Mouse (Mus musculus) heart, postnatal 36 days (tissue): ENCODE data around the gene Fcgr1. TPM values are rescaled to one million over a fixed set of nuclear protein-coding genes. Genes with fewer than 3 reads are reported as not detected.
A peak's percentile ranks its signal among the peaks of the same experiment; 100 is the strongest.
"Not testable (repeated sequence)": the region's sequence is repeated elsewhere in the genome, so short reads cannot be mapped to it uniquely, and the experiment has no call there.

Source experiments
- DNase-seq, 2 experiments: peaks; one replicate each; pipeline ENCODE4 v3.0.0; 2021 to 2022
- intact Hi-C: fragments of 180-260 bp; cut with DNase I; formaldehyde crosslinking; loops from one replicate; pipeline ENCODE4 v1.15.1; 2025
- total RNA-seq, 2 experiments: library from RNA; stranded (reverse); gene quantifications; 2 replicates each; pipeline ENCODE4 v1.2.3; 2021

Gene Fcgr1
- 1 to 10 TPM in 1 of 2 experiments, under 1 TPM in 1; 0.47 to 1.4 TPM for total RNA-seq

DNA sequence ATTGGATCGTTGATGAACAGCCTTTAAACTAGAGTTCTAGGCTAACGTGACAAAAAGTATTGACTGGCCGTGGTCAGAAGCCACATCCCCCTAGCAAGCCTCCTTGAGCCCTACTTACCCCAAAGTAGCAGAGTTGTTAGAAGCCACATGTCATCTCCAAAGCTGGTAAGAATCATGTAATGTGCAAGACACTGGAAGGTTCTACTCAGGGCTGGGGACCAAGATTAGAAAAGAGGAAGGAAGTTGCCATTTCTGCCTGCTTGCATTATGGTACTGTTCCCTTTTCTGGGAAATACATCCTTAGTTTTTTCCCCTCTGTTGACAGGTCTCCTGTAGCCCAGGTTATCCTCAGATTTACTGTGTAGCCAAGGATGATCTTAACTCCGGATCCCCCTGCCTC is at the start of gene Fcgr1:
Gene Fcgr1, minus strand, starts transcription at position 183 of the 400 bp plus-strand sequence.
- DNase-seq = no peak
- intact Hi-C loops = no loop called here

DNA sequence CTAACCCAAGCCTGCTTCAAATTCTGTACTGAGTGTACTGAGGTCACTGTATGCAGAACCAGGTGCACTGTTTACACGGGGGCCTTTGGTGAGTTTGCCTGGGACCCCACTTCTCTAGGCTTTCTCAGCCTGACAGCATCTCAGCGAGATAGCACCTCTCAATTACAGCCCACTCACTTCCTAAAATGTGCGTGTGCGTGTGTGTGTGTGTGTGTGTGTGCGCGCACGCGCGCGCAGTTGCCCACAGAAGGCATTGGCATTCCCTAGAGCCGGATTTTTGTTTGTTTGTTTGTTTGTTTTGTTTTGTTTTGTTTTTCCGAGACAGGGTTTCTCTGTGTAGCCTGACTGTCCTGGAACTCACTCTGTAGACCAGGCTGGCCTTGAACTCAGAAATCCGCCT is 48.9 kb upstream of the Fcgr1 start:
- DNase-seq, intact Hi-C loops: not testable (repeated sequence)

DNA sequence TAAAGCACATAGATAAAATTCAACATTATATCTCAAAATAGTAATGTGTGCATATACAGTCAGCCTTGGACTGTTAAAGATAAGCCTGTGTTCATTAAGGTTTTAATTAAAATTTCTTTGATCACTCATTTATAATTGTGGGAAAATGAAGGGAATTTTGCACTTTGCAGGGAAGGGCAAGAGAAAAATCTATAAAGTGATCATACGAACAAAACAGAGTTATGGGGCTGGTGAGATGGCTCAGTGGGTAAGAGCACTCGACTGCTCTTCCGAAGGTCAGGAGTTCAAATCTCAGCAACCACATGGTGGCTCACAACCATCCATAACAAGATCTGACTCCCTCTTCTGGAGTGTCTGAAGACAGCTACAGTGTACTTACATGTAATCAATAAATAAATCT is 48.3 kb upstream of the Fcgr1 start:
- DNase-seq, intact Hi-C loops: not testable (repeated sequence)

DNA sequence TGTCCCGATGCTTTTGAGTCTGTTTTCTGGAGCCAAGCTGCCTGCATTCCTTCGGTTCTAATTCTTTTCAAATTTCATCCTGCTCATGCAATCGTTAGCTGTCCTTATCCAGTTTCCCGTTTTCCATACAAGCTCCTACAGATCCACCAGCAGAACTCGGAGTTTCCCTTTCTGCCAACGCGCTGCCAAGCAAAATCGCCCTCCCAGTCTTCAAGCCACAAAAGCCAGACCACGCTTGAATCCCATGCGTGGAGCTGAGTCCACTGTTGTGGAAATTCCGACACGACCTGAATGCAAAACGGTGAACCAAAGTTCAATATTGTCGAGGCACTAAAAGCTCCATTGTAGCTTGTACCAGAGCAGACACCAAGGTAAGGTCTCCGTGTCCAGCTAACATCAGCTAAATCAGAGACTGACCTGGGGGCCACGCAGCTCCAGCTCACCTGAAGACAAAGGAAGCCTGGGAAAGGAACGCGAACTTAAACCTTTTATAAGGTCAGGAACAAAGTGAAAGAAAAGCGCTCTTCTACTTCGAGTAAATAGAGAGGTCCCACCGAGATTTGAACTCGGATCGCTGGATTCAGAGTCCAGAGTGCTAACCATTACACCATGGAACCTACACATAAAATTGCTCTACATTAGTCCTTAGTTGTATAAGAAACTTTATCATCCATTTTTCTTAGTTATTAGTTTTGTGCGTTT is 47.0 kb upstream of the Fcgr1 start:
- intact Hi-C loops = no loop called here
- peak in 1 of 2 experiments; percentile 28 for DNase-seq

DNA sequence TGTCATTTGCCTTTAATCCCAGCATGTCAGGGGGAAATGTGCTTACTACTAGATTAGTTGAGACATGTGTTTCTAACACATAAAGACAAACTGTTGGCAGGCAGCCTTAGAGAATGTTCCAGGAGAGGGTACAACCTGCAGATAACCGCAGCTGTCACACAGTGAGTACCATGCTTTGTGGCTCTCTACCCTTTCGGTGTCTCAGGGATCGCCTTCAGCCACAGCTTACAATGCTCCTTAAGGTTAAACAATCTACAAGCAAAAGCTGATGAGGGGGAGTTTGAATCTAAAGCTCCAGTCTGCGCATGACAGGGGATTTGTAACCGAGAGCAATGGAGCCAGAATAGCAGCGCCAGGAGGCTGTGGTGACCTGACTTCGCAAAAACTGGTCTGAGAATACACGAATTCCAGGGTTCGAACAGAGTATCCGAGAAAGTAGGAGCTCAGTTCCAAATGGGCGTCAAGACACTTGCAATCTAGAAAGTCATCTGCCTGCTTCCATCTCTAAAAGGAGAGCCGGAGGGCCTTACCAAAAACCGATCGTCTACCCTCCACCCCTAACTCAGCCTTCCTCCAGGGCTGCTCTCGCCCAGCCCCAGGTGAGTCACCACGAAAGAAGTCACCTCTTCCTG is 45.2 kb upstream of the Fcgr1 start:
- no peak for DNase-seq
- intact Hi-C loops = no loop called here

DNA sequence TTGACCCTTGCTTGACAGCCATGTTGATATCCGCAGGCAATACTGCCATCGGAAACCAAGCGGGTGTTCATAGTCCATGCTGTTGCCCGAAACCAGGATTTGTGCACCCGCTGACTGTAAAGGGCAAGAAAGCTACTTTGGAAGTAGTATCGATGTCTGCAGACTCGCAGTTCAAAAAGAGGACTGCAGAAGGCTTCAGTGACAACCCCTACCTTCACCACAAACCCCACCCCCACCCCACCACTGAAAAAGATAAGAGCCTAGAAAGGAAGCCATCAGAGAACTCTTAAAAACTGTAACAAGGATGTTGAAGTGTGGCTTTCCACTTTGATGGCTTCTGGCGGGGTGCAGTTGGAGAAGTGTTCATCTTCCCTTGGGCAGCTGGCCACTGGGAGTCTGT is 44.3 kb upstream of the Fcgr1 start:
- intact Hi-C loops = no loop called here
- DNase-seq = no peak

DNA sequence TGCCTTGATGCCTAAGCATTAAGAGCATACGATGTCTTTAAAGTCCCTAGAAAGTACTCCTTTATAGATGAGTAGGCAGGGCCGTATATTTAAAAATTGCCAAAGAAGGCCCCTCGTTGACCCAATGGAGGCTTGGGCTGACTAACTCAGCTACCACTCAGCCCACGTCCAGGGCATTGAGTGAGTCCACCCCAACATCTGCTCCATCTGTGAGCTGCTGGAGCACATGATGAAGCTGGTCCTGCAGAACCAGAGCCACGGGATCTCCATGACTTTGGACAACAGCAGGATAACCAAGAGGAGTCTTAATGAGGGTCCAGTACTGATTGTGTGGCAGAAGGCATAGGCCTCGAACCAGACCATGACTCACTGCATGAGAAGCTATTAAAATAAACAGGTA is 43.5 kb upstream of the Fcgr1 start:
- DNase-seq = no peak

DNA sequence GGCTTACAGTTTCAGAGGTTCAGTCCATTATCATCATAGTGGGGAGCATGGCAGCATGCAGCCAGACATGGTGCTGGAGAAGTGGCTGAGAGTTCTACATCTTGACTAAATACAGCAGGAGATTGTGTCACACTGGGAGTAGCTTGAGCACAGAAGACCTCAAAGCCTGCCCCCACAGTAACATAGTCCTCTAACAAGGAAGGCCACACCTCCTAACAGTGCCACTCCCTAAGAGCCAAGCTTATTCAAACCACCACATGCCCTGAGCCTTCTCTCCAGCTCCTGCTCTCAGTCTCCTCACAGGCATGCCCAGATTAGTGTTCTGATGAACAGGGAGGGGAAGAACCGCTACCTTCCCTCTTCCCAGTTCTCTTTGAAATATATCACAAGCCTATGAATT is 42.9 kb upstream of the Fcgr1 start:
- no peak for DNase-seq
- intact Hi-C loops = no loop called here

More for the DNA sequence above, 43.5 kb upstream of the Fcgr1 start:
- intact Hi-C loops = no loop called here

DNA sequence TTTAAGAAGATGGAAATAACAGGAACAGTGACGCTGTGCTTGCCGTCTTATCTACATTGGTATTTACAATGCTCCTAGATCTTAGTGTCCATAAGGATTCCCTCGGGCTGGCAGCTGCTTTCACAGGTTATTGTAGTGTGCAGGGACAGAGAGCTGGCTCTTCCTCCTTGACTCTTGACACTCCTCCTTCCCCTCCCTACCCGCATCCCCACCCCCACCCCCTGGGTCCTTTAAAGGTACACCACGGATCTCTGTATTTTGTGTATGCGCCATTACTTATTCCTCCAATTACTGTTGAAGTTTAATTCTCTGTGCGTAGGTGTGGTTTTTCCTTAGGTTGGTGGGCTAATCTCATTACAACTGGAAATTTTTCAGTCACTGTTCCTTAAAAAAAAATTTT is 41.8 kb upstream of the Fcgr1 start:
- DNase-seq = no peak
- intact Hi-C loops = no loop called here

DNA sequence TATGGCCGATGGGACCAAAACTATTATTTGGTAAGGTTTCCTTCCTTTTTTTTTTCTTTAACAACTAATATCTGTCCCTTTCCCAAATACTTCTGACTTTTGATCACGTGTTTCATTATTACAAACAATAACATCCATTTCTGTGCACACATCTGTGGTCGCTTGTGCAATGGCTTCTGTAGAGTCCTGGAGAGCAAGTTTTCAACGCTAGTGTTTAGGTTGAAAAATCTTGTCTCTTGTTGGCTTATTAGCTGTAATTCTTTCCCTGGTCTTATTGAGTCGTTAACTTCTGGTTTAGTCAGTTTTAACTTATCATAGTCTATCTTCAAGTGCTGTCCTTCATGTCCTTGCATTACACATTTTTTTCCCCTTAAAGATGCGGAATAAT is 41.4 kb upstream of the Fcgr1 start:
- intact Hi-C loops = no loop called here

DNA sequence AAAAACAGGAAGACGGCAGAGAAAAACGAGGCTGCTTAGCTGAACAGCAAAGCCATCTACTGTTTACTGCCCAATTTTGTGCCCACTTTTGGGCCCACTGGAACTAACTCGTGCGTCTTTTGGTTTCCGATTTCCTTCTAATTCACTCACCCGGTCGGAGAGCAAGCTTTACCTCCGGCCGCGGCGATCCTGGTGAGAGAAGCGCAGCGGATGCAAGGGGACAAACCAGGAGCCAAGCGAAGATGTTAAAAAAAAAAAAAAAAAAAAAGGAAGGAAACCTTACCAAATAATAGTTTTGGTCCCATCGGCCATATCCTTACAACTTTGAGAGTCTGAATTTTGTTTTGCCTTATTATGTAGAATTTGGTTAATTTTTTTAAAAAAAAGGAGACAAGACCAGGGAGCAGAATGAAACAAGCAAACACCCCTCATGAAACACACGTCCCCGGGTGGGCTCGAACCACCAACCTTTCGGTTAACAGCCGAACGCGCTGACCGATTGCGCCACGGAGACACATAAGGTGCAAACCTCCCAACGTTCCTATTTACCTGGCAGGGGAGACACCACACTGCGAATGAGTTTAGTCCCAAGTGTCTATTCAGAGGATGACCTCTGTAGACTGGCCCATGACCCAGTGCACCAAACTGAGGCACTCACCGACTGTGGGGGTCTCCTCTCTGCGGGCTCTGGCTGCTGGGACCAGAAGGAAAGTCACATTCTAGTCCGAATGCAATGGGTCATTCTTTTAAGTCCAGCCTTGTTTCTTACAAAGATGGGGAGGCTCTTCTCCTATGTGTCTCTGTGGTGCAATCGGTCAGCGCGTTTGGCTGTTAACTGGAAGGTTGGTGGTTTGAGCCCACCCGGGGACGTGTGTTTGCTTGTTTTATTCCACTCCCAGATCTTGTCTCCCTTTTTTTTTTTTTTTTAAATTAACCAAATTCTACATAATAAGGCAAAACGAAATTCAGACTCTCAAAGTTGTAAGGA is 40.7 kb upstream of the Fcgr1 start:
- DNase-seq = peak in 1 of 2 experiments; percentile 15
- intact Hi-C loops = no loop called here

More for the DNA sequence above, 41.4 kb upstream of the Fcgr1 start:
- no peak for DNase-seq

DNA sequence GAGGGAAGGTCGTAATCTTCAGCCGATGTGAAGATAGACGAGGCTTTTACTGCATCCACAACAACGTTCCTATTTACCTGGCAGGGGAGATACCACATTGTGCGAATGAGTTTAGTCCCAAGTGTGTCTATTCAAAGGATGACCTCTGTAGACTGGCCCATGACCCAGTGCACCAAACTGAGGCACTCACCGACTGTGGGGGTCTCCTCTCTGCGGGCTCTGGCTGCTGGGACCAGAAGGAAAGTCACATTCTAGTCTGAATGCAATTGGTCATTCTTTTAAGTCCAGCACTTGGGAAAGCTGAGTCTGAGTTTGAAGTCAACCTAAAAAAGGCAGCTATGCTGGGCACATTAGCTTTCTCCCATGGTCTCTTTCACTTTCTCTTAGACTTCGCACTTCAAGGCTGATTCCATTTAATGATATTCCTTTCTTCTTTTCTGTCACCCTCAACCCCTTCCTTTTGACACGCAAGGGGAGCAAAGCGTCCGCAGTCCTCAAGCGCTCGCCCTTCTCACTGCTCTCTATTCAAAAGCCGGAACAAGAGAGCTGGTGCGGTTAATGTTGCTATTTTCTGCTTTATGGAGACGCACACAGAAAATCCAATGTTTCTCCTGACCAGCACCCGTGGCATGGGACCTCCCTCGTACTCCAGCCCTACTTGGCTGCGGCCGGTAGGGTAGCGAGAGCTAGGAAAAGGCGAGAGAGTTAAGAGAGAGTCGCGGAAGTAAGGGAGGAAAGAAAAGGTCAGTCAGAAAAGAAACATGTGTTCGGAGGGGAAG is 39.8 kb upstream of the Fcgr1 start:
- peak in 1 of 2 experiments; percentile 30 for DNase-seq
- intact Hi-C loops = loop anchor here (2.0 kb wide), 1 partner anchor 67 kb away; no protein-coding TSS in a partner anchor

DNA sequence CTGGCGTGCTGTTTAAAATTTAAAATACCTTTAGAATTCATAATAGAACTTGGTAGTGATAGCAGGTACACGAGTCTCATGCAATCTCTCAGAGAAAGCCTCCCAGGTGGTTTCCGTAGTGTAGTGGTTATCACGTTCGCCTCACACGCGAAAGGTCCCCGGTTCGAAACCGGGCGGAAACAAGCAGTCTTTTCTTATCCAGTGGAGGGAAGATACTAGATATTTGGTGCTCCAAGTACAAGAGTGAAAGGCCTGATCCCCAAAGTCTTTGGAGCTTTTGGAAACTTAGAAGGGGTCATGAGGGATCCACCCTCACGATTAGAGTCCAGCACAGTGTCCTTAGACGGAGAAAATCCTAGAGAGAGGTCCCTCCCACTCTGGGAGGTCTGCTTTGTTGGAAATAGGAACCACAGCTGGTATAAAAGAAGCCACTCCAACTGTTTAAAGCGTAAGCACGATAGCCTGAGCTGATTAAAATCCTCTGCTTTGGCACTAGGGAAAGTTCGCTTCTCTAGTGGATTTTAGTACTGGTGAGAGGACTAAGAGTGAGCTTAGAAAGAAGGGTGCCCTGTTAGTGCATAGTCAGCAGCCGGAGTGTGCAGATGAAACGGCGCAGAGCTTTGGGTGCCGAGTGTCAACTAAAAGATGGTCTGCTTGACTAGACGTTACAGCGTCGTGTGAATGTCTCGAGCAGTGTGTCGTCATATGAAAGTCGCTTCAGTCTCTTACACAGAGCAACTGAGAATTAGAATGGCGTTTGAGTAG is 39.0 kb upstream of the Fcgr1 start:
- intact Hi-C loops = loop anchor here (2.0 kb wide), 1 partner anchor 68 kb away; no protein-coding TSS in a partner anchor
- peak in 1 of 2 experiments; percentile 11 for DNase-seq

DNA sequence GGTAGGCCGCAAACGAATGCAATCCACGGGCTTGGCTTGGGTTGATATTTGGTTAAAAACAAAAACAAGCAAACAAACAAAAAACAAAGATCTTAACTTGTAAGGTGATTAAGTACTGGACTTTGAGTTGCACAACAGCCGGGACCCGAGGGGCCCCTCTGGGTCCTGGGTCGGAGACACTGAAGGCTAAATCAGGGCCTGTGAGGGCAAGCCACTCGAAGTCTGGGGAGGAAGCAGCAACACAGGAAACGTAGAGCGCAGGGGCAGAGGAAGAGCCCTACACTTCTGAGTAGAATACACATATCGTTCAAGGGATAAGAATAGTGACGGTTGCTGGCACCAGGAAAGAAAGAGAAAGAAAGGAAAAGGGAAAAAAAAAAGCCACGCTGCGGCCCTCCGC is 38.2 kb upstream of the Fcgr1 start:
- intact Hi-C loops = loop anchor here (2.0 kb wide), 1 partner anchor 69 kb away; no protein-coding TSS in a partner anchor
- no peak for DNase-seq

DNA sequence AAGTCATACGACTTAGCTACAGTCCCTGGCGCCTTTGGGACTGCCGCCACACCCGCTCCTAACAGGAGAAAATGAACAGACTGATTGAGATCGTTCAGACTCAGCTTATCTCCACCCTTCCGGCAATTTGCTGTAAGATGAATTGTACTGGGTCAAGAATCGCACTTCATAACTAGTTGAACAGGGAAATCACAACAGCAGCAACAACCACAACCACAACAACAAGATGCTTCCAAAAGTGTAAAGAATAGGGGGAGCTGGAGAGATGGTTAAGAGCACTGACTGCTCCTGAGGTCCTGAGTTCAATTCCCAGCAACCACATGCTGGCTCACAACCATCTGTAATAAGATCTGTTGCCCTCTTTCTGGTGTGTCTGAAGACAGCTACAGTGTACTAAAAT is 37.7 kb upstream of the Fcgr1 start:
- no peak for DNase-seq
- intact Hi-C loops = no loop called here

DNA sequence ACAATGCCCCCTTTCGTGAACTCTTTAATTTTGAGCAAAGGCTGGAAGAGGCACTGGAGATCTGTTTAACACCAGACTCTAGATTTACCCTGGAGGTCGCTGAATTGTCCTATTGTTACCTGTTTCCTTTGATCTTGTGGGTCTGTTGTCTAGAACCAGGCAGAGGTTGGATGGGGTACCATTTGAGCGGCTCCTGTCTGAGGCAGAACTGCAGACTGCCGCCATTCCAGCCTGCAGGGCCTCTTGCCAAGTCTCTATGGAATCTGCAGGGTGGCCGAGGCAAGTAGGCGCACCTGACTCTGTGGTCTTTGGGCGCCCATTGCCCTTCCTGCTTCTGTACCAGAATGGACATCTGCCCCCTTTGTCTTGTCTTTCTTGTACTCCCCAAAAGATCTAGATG is 36.8 kb upstream of the Fcgr1 start:
- intact Hi-C loops = no loop called here
- no peak for DNase-seq

DNA sequence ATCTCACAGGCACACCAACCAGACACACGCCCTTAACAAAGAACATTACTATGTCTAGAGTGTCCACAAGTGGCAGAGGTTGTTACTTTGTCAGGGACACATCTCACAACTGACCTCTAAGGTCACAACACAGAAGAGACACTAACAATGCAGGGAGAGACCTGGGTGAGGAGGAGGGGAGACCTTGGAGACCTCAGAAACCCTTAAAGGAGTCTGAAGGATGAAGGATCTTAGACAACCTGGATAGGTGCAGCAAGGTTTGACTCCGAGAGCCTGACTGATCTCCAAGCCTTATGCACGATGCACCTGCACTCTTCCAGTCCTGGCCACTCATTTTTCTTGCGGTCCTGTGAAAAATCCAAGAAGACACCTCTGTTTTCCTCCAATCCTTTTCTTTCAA is 36.4 kb upstream of the Fcgr1 start:
- intact Hi-C loops = no loop called here
- no peak for DNase-seq

DNA sequence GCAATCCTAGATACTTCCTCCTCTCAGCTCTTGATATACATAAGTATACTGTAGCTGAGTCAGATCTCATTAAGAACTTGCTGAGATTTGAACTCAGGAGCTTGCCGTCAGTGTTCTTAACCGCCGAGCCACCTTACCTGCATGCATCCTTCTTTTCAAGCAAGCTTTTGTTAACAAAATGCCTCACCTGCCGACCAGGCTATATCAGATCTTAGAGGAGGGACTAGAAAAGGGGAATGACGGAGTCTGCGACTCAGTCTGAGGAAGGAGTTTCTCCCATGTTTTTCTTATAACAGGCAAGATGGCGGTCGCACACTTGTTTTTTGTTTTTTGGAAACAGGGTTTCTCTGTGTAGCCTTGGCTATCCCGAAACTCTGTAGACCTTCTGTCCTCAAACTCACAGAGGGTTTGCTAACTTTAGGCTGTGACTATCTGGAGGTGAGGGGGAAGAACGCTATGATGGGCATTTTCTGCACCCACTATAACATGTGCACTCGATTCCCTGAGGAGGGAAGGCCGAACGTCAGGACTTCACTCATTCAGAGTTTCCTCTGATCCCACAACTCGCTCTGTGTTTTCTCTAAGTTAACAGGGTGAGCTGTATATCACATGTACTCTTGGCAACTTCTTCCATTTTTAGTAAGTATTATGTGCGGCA is 35.1 kb upstream of the Fcgr1 start:
- intact Hi-C loops = loop anchor here (5.0 kb wide), 1 partner anchor 113 kb away; no protein-coding TSS in a partner anchor
- no peak for DNase-seq
